Mouse (Mus musculus) testis, postnatal 14 days (tissue): ENCODE data around the gene Rabgef1.

Experiments
- DNase-seq: peaks from one replicate; pipeline ENCODE4 v3.0.0; 2021; ENCODE audit warnings: low spot score

Rabgef1 gene

GRCm38 (mm10) chr5:130171956-130172601 lies 481 bp downstream of the Rabgef1 start:
- peak; percentile 39 for DNase-seq

- DNase-seq: no peak
Observed at GRCm38 (mm10) chr5:130173012-130173411, 1.4 kb downstream of the Rabgef1 start.

- no peak for DNase-seq
Observed at GRCm38 (mm10) chr5:130177871-130178270, 6.3 kb downstream of the Rabgef1 start.

GRCm38 (mm10) chr5:130180362-130180761 lies 8.8 kb downstream of the Rabgef1 start:
- no peak for DNase-seq

GRCm38 (mm10) chr5:130181740-130182540 lies 10.3 kb downstream of the Rabgef1 start:
- no peak for DNase-seq

- no peak for DNase-seq
Observed at GRCm38 (mm10) chr5:130182541-130182821, 10.9 kb downstream of the Rabgef1 start.

GRCm38 (mm10) chr5:130184193-130184856 lies 12.7 kb downstream of the Rabgef1 start:
- DNase-seq: no peak

GRCm38 (mm10) chr5:130185312-130185711 lies 13.7 kb downstream of the Rabgef1 start:
- DNase-seq: no peak

- no peak for DNase-seq
Observed at GRCm38 (mm10) chr5:130187383-130187782, 15.8 kb downstream of the Rabgef1 start.

- DNase-seq: no peak
Observed at GRCm38 (mm10) chr5:130190909-130191308, 19.3 kb downstream of the Rabgef1 start.

GRCm38 (mm10) chr5:130191865-130192264 lies 20.3 kb downstream of the Rabgef1 start:
- DNase-seq: no peak

- DNase-seq: no peak
Observed at GRCm38 (mm10) chr5:130192356-130192944, 20.9 kb downstream of the Rabgef1 start.

- no peak for DNase-seq
Observed at GRCm38 (mm10) chr5:130193760-130194159, 22.2 kb downstream of the Rabgef1 start.

- DNase-seq: no peak
Observed at GRCm38 (mm10) chr5:130196307-130196706, 24.7 kb downstream of the Rabgef1 start.

GRCm38 (mm10) chr5:130197454-130197853 lies 25.9 kb downstream of the Rabgef1 start:
- no peak for DNase-seq

- DNase-seq: no peak
Observed at GRCm38 (mm10) chr5:130197981-130198380, 26.4 kb downstream of the Rabgef1 start.

- no peak for DNase-seq
Observed at GRCm38 (mm10) chr5:130200233-130201029, 28.8 kb downstream of the Rabgef1 start.

- no peak for DNase-seq
Observed at GRCm38 (mm10) chr5:130203948-130204347, 32.4 kb downstream of the Rabgef1 start.

GRCm38 (mm10) chr5:130204560-130204959 lies 33.0 kb downstream of the Rabgef1 start:
- no peak for DNase-seq

- DNase-seq: no peak
Observed at GRCm38 (mm10) chr5:130205441-130206023, 33.9 kb downstream of the Rabgef1 start.

- no peak for DNase-seq
Observed at GRCm38 (mm10) chr5:130207299-130207698, 35.7 kb downstream of the Rabgef1 start.

- no peak for DNase-seq
Observed at GRCm38 (mm10) chr5:130212956-130213355, 41.4 kb downstream of the Rabgef1 start.
